Mouse (Mus musculus): ENCODE measurements around the gene Btbd18. TPM values are rescaled to one million over a fixed set of nuclear protein-coding genes. Genes with fewer than 3 reads are reported as not detected.
A peak's percentile ranks its signal among the peaks of the same experiment; 100 is the strongest.
"Not testable (repeated sequence)": the region's sequence is repeated elsewhere in the genome, so short reads cannot be mapped to it uniquely, and the experiment has no call there.

Gene Btbd18
- polyA plus RNA-seq, 1 experiment = not detected

GRCm38 (mm10) chr2:84669828-84670568 is 11.1 kb downstream of the Btbd18 start:
- Histone ChIP-seq H3K27ac (ENCODE audit: insufficient read depth, low read depth, low read length) (peak overlapping the region; percentile 56), H3K4me1 (ENCODE audit: control insufficient read depth, insufficient read depth, low read length) (peaks cover 4% of the 10 kb centered on the region; the same call in 1 of the 2 replicates), H3K4me3 (ENCODE audit: insufficient read depth, low read length) (peak overlapping the region; percentile 73)
- TF ChIP-seq POLR2A (IDR thresholded peaks at IDR 0.05; ENCODE audit: borderline replicate concordance, low read depth, low read length) (no peak), CTCF (IDR thresholded peaks at IDR 0.05; ENCODE audit: low read depth, low read length) (no peak)

GRCm38 (mm10) chr2:84670569-84670933 is 11.7 kb downstream of the Btbd18 start, which contains the start of gene Selenoh:
Gene Selenoh (minus strand): TSS chr2:84670770.
- TF ChIP-seq POLR2A (IDR thresholded peaks at IDR 0.05; ENCODE audit: borderline replicate concordance, low read depth, low read length) (no peak), CTCF (IDR thresholded peaks at IDR 0.05; ENCODE audit: low read depth, low read length) (no peak)

DNA sequence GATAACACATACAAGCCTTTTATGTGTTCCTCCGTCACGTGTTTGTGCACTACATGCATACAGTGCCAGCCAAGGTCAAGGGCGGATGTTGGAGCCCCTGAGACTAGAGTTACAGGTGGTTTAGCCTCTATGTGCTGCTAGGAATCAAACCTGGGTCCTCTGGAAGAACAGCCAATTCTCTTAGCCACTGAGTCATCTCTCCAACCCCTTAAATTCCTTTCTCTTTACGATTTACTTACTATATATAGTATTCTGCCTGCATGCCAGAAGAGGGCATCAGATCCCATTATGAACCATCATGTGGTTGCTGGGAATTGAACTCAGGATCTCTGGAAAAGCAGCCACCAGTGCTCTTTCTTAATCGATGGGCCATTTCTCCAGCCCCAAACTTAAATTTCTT is 12.7 kb downstream of the Btbd18 start:
- H3K27ac ChIP-seq (ENCODE audit: insufficient read depth, low read depth, low read length); H3K4me3 ChIP-seq (ENCODE audit: insufficient read depth, low read length): not testable (repeated sequence)

More at GRCm38 (mm10) chr2:84670569-84670933, 11.7 kb downstream of the Btbd18 start, which contains the start of gene Selenoh:
- peak within 1 kb of the TSS; percentile 56 for H3K27ac ChIP-seq (ENCODE audit: insufficient read depth, low read depth, low read length)
- peak within 1 kb of the TSS; percentile 73 for H3K4me3 ChIP-seq (ENCODE audit: insufficient read depth, low read length)
- peaks cover 4% of the 10 kb centered on the region; the same call in 1 of the 2 replicates for H3K4me1 ChIP-seq (ENCODE audit: control insufficient read depth, insufficient read depth, low read length)

DNA sequence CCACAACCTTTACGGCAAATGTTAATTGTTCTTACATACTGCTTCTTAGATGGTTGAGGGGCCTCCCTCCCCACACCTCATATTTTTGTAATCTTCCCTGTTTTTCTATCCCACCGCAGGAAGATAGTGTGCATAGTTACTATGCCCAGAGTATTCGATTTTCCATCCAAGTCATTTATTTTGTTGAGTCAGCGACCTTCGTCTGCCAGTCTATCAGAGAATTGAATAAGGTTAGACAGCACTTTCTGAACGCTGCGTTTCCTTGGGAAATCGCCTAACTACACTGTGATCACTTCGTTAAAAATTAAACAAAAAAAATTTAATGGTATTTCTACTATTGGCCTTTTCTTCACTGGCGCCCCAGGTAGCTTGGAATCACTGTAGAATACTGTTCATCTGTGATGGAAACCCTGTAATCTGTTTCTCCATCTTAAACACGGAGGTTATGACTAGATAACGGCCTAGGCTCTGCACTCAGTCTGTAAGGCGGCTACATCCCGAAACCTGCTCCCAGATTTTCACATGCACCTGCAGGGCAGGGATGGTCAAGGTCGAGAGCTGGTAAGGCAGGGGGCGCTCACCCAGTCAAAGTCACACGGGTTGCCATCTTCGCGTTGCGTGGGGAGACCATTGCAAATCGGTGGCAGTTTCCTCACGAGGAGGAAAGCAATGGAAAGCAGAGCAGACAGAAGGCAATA is 18.5 kb downstream of the Btbd18 start:
- H3K27ac ChIP-seq (ENCODE audit: insufficient read depth, low read depth, low read length) = peak overlapping the region; percentile 36; the same call in 1 of the 2 replicates
- H3K4me3 ChIP-seq (ENCODE audit: insufficient read depth, low read length) = peak overlapping the region; percentile 96
- TF ChIP-seq CTCF (IDR thresholded peaks at IDR 0.05; ENCODE audit: low read depth, low read length) = peak; percentile 72
- no peak for TF ChIP-seq POLR2A (IDR thresholded peaks at IDR 0.05; ENCODE audit: borderline replicate concordance, low read depth, low read length)
- peaks cover 6% of the 10 kb centered on the region for H3K4me1 ChIP-seq (ENCODE audit: control insufficient read depth, insufficient read depth, low read length)

More for the DNA sequence above, 12.7 kb downstream of the Btbd18 start:
- H3K4me1 ChIP-seq (ENCODE audit: control insufficient read depth, insufficient read depth, low read length) = not testable (repeated sequence)

- H3K4me1 ChIP-seq (ENCODE audit: control insufficient read depth, insufficient read depth, low read length) = peaks cover 6% of the 10 kb centered on the region
- no peak for TF ChIP-seq POLR2A (IDR thresholded peaks at IDR 0.05; ENCODE audit: borderline replicate concordance, low read depth, low read length)
- TF ChIP-seq CTCF (IDR thresholded peaks at IDR 0.05; ENCODE audit: low read depth, low read length) = no peak
- H3K4me3 ChIP-seq (ENCODE audit: insufficient read depth, low read length) = peak within 1 kb of the TSS; percentile 98
- peak within 1 kb of the TSS; percentile 36 for H3K27ac ChIP-seq (ENCODE audit: insufficient read depth, low read depth, low read length)
Observed at GRCm38 (mm10) chr2:84677968-84678880, 19.3 kb downstream of the Btbd18 start, which contains the start of the genes Gm28635 and Med19. Gene Gm28635 (minus strand): TSS chr2:84678041. Gene Med19 (plus strand): TSS chr2:84678402.

DNA sequence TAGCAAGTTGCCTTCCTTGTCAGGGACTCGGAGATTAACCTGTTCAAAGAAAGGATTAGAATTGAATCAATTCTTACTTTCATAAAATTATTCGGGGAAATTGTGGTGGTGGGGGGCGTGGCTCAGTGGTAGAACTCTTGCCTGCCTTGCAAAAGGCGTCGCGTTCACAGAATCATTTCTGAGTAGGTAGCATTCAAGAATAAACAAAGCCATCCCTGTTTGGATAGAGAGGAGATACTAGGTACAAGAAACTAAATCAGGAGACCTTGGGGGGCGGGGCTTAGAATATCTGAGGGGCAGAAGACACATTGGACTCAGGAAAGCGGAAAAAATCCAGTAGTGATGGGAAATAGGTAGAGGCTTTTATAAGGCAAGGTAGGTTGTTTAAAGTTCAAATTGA is 20.1 kb downstream of the Btbd18 start, which contains the start of gene Tmx2:
Tmx2 (minus strand) TSS at position 125 of the 400 bp plus-strand sequence.
- H3K27ac ChIP-seq (ENCODE audit: insufficient read depth, low read depth, low read length) = peak within 1 kb of the TSS; percentile 18; the same call in 1 of the 2 replicates
- peak within 1 kb of the TSS; percentile 98 for H3K4me3 ChIP-seq (ENCODE audit: insufficient read depth, low read length)
- TF ChIP-seq CTCF (IDR thresholded peaks at IDR 0.05; ENCODE audit: low read depth, low read length) = no peak
- TF ChIP-seq POLR2A (IDR thresholded peaks at IDR 0.05; ENCODE audit: borderline replicate concordance, low read depth, low read length) = no peak
- H3K4me1 ChIP-seq (ENCODE audit: control insufficient read depth, insufficient read depth, low read length) = peaks cover 6% of the 10 kb centered on the region

DNA sequence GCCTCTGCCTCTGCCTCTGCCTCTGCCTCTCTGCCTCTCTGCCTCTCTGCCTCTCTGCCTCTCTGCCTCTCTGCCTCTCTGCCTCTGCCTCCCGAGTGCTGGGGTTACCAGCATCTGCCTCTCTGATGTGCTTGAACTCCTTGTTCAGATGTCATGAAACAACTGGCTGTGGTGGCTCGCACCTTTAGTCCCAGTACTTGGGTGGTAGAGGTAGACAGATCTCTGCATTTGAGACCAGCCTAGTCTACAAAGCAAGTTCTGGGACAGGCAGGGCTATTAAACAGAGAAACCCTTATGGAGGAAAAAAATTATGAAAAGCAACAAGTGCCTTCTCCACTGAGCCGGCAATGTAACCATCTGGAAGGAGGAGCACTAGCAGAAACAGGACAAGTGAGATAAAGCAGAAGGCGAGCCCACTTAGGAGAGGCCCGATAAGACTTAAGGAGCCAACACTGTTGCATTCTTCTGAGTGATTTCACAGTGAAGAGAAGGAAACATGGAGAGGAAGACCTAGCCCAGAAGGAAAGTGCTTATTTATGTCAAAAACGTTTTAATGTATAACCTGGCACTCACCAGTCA is 23.8 kb downstream of the Btbd18 start:
- H3K4me3 ChIP-seq (ENCODE audit: insufficient read depth, low read length) = no peak overlapping the region
- no peak overlapping the region for H3K27ac ChIP-seq (ENCODE audit: insufficient read depth, low read depth, low read length)
- H3K4me1 ChIP-seq (ENCODE audit: control insufficient read depth, insufficient read depth, low read length) = no peaks in the 10 kb centered on the region

GRCm38 (mm10) chr2:84688080-84688844 is 29.4 kb downstream of the Btbd18 start:
- TF ChIP-seq POLR2A (IDR thresholded peaks at IDR 0.05; ENCODE audit: borderline replicate concordance, low read depth, low read length) (no peak), CTCF (IDR thresholded peaks at IDR 0.05; ENCODE audit: low read depth, low read length) (no peak)
- Histone ChIP-seq H3K4me3 (ENCODE audit: insufficient read depth, low read length) (no peak overlapping the region), H3K4me1 (ENCODE audit: control insufficient read depth, insufficient read depth, low read length) (no peaks in the 10 kb centered on the region), H3K27ac (ENCODE audit: insufficient read depth, low read depth, low read length) (no peak overlapping the region)

More for the DNA sequence above, 23.8 kb downstream of the Btbd18 start:
- no peak for TF ChIP-seq CTCF (IDR thresholded peaks at IDR 0.05; ENCODE audit: low read depth, low read length)
- TF ChIP-seq POLR2A (IDR thresholded peaks at IDR 0.05; ENCODE audit: borderline replicate concordance, low read depth, low read length) = no peak

All from bone marrow macrophage, adult 2 months (primary cell).